Mouse (Mus musculus) lung, postnatal 36 days (tissue): ENCODE measurements at regions not wholly inside any gene's neighbourhood (a gene's known extent, or its start where the extent isn't known, plus 50 kb on each side); places are given as distances from the start of the nearest gene placed in this dataset.
A peak's percentile ranks its signal among the peaks of the same experiment; 100 is the strongest.
"Not testable (repeated sequence)": the region's sequence is repeated elsewhere in the genome, so short reads cannot be mapped to it uniquely, and the experiment has no call there.

Experiments used
- DNase-seq: peaks from one replicate; pipeline ENCODE4 v3.0.0; 2022; ENCODE audit warnings: mixed read lengths

- peak; percentile 16 for DNase-seq
Observed at GRCm38 (mm10) chr12:19646071-19646470, 308.2 kb upstream of the Gm21863 start.

- DNase-seq: not testable (repeated sequence)
Observed at GRCm38 (mm10) chr12:19668541-19668940, 285.8 kb upstream of the Gm21863 start.

GRCm38 (mm10) chr12:19670636-19671035 is 283.7 kb upstream of the Gm21863 start:
- not testable (repeated sequence) for DNase-seq
